Mouse (Mus musculus): ENCODE measurements around the gene Rnf208.

Gene Rnf208

DNA sequence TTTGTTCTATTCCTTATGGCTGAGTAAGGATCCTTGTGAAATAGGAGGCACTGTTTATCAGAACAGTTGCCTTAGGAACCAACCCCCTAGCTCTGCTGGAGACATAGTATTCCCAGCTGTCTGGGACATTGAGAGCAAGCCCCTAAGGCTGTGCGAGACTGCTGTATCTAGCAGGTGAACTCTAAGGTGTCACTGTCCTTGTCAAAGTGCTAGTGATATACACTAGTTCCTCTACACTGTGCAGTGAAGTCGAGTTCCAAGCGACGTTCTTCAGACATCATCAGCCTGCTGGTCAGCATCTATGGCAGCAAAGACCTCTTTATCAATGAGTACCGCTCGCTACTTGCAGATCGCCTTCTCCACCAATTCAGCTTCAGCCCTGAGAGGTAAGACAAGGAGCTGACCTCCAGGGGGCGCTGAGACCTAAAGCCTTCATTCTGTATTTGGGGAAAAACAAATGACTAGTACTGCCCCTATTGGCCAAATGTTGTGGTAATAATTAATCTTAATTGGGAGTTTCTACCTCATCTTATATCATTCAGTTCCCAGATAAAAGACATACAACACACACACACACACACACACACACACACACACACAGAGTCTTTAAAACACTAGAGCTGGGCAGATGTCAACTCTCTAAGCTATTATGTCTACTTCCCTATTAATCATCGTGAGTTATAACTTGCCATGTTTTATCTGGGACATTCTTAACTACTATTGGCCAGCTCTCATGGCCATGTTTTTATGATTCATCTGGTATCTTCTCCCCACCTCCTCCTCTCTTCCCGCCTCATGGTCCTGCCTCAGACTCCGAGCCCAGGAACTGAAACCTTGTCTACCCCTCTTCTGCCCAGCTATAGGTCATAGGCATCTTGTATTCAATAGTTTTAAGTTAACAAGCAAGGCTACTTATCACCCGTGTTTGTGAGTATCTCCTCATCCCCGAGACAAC lies 37.1 kb downstream of the Rnf208 start:
- DNase-seq, result peak; percentile 88

DNA sequence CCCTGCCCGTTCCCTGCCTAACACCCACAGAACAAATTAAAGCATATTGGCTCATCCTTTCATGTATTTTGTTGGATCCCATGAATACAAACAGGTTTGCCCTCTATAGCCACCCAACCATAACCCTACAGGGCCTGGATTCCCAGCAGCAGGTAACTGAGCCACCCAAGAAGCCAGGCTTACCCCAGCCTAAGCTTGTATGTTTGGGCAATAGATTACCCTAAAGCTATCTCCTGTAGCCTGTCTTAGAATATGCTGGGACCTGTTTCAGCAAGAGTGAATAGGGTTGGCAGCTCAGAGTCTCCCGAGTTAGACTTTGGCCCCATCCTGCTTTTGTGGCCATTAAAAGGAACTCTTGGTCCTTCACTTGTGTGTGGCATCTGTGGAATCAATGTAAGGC lies 43.5 kb downstream of the Rnf208 start:
- no peak for DNase-seq

DNA sequence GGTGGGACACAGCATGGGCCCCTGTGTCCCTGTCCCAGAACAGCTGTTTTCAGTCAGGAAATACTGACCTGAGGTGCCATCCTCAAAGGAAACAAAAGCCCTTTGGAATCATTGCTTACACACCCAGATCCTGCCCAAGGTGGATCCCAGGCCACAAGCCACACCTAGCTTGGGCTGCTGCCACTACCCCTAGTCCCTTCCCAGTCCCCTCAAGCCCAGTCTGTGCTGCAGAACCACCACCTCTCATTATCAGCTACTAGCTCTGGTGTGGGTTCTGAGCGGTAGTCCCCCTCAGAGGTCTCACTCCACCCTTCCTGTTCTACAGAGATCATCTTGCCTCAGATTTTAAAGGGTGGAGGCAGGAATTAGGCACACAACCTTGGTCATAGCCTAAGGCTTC lies 44.3 kb downstream of the Rnf208 start:
- no peak for DNase-seq

DNA sequence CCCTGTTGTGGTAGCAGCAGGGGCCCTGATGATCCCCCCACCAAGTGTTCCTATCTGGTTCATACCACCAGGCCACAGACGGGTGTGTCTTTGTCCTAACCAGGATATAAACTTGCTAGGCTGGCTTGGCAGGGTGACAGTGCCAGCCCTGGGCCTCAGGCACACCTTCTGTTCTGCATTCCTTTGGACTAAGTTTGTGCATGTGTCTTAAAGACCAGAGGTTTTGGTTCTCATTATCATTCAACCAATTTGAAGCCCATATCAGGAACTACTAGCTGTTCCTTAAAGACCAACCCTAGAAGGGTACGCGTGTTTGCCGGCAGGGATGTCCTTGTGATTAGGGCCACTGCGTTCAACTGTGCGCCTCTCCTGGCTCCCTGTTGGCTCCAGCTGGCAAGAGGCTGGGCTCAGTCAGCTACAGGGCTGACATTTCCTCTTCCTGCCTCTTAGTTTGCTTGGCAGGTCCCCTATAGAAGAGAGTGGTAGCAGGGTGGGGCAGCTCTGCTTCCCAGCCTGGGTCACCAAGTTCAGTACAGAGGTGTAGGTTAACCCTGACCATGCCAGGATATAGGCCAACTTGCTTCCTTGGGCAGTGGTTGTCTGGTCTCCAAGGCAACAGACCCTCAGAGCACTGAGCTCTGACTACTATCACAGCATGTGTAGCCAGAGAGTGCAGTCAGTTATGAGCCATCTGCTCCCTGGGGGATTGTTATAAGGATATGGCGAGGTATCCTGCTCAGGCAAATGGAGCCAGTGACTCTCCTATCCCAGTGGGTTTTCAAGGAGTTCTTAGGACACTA lies 45.0 kb downstream of the Rnf208 start:
- DNase-seq, result no peak

DNA sequence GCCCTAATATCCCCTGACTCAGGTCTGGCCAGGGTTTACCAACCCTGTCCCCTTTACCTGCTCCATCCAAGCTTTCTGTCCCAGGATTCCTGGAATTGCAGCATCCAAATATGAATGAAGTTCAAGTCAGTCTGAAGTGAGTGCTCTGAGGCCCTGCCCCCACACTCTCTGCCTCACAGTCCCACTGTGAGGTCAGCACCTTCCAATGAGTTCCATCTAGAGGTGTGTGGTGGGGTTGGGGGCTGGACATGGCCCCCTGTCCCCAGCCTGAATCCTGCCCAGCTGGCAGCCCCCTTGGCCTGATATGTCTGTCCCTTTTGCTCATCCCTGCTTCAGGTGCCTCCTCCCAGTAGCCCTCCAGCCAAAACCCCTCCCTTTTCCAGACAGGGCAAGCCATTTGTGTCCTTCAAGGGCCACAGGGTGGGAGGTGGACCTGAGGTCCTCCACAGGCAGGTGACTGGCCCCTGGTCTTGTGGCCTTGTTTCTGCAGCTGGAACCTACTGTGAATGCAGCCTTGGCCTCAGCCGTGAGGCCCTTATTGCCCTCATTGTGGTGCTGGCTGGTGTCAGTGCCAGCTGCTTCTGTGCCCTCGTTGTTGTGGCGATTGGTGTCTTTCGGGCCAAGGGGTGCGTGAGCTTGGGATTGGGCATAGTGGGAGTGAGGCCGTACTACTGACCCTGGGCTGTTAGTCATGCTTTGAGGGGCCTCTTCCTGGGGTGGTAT lies 46.0 kb downstream of the Rnf208 start, which contains the start of gene Tmem210:
Gene Tmem210 (plus strand): TSS at position 219 of the 723 bp plus-strand sequence.
- no peak for DNase-seq

DNA sequence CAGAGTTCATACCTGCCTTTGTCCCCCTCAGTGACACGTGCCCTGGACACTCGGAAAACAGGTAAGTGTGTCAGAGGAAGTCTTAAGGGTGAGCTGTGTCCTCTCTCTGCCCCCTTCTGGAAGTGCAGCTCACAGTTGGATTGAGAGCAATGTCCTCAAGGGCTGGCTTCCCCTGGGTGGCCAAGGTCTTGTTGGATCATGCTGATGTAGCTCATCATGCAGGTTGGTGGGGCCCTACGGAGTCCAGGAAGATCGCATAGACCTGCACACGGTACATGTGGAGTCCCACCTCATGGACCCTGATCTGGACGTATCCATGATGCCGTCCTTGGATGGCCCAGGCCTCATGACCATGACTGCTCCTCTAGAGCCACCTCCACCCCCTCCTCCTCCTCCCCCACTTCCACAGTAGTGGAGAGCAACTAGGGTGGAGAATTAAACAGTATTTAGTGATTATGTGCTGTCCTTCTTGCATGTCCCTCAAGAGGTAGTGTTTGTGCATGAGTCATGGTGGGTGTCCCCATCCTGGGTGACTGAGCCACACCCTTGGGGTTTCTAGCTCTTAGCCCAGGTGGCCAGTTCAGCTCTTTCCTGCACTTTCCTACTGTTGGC lies 46.8 kb downstream of the Rnf208 start:
- no peak for DNase-seq

DNA sequence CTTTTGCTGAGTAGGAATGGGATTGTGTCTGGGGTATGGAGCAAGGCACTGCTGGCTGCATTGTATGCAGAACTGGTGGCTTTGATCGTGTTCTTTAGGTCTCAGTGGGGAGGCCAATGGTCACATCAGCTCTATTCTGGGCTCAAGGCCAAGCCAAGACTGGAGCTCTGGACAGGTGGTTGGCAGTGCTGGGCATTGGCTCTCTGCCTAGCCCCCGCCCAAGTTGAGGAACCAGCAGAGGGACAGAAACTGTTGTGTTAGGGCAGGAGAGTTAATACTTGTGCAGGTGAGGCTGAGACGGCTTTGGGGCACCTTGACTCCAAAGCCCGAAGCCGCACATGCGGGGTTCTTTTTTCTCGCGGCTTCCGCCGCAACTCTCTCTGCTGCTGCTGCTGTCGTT lies 47.6 kb downstream of the Rnf208 start, which contains the start of gene Lrrc26:
Gene Lrrc26 (plus strand): TSS at position 265 of the 400 bp plus-strand sequence.
- DNase-seq, result no peak

DNA sequence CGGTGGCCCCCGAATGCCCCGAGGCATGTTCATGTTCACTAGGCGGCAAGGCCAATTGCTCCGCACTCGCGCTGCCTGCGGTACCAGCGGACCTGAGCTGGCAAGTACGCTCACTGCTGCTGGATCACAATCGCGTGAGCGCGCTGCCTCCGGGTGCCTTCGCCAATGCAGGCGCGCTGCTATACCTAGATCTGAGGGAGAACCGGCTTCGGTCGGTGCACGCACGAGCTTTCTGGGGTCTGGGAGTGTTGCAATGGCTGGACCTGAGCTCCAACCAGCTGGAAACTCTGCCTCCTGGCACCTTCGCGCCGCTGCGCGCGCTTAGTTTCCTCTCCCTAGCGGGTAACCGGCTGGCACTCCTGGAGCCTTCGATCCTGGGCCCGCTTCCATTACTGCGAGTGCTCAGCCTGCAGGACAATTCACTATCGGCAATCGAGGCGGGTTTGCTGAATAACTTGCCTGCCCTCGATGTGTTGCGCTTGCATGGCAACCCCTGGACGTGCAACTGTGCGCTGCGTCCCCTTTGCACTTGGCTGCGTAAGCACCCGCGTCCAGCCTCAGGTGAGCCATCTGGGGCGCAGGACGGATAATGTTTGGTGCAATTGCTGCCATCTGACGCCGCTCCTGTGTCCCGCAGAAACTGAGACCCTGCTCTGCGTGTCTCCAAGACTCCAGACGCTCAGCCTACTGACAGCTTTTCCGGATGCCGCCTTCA lies 48.2 kb downstream of the Rnf208 start:
- peak; percentile 67 for DNase-seq

DNA sequence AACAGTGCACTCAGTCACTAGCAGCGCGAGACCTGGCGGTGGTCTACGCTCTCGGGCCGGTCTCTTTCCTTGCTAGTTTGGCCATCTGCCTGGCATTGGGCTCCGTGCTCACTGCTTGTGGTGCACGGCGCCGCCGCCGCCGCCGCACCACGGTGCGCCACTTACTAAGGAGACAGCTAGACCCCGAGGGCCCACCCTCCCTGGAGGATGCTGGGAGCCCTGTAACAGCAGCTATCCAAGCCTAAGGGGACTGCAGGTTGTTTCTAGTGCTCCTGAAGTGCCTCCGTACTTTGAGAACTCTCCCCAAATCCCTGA lies 48.7 kb downstream of the Rnf208 start:
- DNase-seq, result peak; percentile 59

DNA sequence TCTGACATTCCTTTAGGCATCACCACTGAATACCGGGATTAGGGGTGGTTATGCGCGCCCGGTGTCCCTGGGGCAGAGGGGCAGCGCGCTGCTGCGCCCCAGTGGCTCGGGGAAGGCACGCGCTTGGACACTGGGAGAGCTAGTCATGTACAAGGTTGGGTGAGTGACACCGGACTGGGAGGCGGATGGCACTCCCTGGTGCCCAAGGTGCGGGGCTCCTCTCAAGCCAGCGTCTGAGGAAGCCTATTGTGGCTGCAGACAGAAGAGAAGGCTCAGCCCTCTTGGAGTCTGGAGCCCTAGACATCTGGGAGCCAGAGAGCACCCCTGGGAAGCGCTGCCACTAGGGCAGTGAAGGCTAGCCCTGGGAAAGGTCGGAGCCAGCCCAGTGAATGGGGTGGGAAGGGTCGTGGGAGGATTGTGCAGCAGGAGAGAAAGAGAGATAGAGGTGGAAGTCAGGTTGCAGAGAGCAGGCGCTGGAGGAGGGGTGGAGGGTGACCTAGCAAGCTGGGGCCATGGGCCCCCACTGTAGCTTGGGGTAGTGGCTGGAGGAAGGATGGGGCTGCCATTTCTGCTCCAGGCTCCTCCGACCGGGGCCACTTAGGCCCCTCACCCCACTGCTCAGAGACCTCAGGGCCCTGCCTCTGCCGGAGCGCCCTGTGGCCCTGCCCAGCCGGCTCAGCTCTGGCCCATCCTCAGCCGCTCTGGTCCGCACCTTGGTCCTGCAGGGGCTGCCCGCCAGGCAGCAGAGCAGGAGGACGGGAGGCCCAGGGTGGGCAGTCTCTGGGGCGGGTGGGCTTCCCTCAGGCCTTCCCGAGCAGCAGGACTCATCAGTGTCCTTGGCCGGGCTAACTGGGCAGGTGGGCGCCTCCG lies 49.4 kb downstream of the Rnf208 start:
- no peak for DNase-seq

DNA sequence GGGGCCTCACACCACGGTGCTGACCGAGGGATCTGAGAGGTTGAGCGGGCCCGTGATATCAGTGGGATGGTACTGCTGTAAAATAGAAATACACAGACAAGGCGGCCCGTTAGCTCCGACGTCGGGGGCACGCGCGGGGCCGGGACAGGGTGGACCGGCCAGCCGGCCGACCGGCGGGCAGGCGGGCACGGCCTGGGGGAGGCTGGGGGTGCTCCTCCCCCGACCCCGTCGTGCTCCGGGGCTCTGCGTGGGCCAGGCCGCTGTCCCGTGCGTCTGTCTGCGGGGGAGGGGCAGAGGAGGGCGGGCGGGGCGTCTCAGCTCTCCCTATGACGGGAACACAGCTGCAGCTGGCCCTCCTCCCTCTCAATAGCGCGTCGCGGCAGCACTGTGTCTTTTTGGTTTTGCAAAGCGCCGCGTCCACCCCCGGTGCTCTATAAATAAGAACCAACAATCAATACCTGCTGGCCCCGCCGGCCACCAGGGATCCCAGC lies 50.0 kb downstream of the Rnf208 start:
- no peak for DNase-seq

DNA sequence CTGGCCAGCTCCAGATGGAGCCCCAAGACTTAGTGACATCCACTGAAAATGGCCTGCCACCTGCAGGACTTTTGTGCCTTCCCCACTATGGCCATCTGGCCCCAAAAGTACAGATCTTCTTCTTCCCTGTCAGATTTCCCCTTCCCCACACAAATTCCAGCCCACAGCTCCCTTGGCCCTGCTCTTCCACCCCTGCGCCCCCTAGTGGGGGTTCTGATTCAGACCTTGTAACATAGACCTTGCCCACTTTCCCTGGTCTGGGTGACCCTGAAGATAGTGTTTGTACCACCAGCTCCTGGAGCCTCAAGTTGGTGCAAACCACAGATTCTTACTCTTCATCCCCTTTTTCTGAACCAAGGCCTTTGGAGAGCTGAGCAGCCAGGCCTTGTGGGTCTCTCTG lies 50.8 kb downstream of the Rnf208 start:
- DNase-seq, result peak; percentile 84

DNA sequence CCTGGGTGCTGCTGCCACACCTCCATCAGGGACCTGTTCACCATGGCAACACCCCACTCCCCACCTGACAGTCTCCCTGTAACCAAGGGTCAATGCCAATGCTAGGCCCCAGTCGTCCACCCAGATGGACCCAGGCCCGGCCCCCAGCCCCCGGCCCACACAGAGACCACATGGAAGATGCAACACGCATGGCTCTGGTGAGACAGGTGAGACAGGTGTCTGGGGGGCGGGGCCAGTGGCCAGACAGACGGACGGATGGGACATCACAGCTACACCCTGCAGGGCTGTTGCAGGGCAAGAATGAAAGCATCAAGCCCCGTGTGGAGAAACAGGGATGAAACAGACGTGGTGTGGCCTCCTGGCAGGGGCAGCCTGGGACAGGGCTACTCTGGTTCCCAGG lies 51.7 kb downstream of the Rnf208 start:
- DNase-seq, result no peak
